Mouse (Mus musculus) forebrain, embryonic 13.5 days (tissue): ENCODE measurements at regions not wholly inside any gene's neighbourhood (a gene's known extent, or its start where the extent isn't known, plus 50 kb on each side); places are given as distances from the start of the nearest gene placed in this dataset.
A peak's percentile ranks its signal among the peaks of the same experiment; 100 is the strongest.

Experiments used
- ATAC-seq: fragments of 200-750 bp; cut with Nextera tagmentation; 2 replicates; pipeline ENCODE4 v1.8.0; 2017
- H3K27ac ChIP-seq: fragments of 300-500 bp; sonication (generic); 2 replicates; pipeline ENCODE4 v1.5.1; 2015; ENCODE audit warnings: inconsistent platforms, mild to moderate bottlenecking, moderate library complexity
- H3K27me3 ChIP-seq: fragments of 300-500 bp; sonication (generic); 2 replicates; pipeline ENCODE4 v1.6.1; 2015; ENCODE audit warnings: mild to moderate bottlenecking, inconsistent platforms
- H3K36me3 ChIP-seq: fragments of 300-500 bp; sonication (generic); 2 replicates; pipeline ENCODE4 v1.6.1; 2015; ENCODE audit warnings: mild to moderate bottlenecking, inconsistent platforms; ENCODE audit not compliant: poor library complexity, severe bottlenecking
- H3K4me1 ChIP-seq: fragments of 300-500 bp; sonication (generic); 2 replicates; pipeline ENCODE4 v1.6.1; 2015; ENCODE audit warnings: inconsistent platforms
- H3K4me2 ChIP-seq: fragments of 300-500 bp; sonication (generic); 2 replicates; pipeline ENCODE4 v1.6.1; 2015; ENCODE audit warnings: inconsistent platforms, mild to moderate bottlenecking, moderate library complexity
- H3K4me3 ChIP-seq: fragments of 300-500 bp; sonication (generic); 2 replicates; pipeline ENCODE4 v1.5.1; 2015; ENCODE audit warnings: mild to moderate bottlenecking, inconsistent platforms
- H3K9ac ChIP-seq: fragments of 300-500 bp; sonication (generic); 2 replicates; pipeline ENCODE4 v1.6.1; 2015; ENCODE audit warnings: mild to moderate bottlenecking, inconsistent platforms
- H3K9me3 ChIP-seq: fragments of 300-500 bp; sonication (generic); replicated peaks from 2 replicates; pipeline ENCODE4 v1.6.1; 2016; ENCODE audit warnings: inconsistent platforms
- WGBS: fragments of 180-500 bp; shearing (Covaris S2); methylation state at CpG from one replicate; pipeline ENCODE4 v1.1.7; 2015; 5-methylcytosine and 5-hydroxymethylcytosine counted together

- Histone ChIP-seq H3K36me3 (no peaks in the 10 kb centered on the region), H3K4me3 (no peak overlapping the region), H3K27ac (no peak overlapping the region), H3K4me2 (no peak overlapping the region), H3K9ac (no peak overlapping the region), H3K4me1 (peaks cover 10% of the 10 kb centered on the region), H3K27me3 (no peaks in the 10 kb centered on the region), H3K9me3 (no peaks in the 10 kb centered on the region)
- ATAC-seq = no peak
Measured at GRCm38 (mm10) chr16:79407385-79407784, 316.5 kb upstream of the Tmprss15 start.

DNA sequence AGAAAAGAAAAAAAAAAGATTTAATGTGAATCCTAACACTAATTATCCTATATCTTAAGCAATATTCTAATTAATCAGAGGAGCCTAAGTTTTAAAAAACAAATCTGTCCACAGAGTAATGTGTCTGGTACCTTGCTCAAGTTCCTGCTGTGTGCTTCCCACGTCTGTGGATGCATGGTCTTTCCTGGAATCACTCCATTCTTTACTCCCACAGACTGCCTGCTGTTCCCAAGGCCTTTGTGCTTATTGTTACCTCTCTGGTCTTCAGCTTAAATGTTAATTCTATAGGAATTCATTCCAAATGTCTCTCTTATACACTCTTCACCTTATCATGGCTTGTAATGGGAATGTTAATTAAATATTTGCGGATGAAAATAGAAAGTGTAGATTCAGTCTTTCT is 315.3 kb upstream of the Tmprss15 start:
- Histone ChIP-seq H3K36me3 (no peaks in the 10 kb centered on the region), H3K4me2 (no peak overlapping the region), H3K27ac (no peak overlapping the region), H3K9ac (no peak overlapping the region), H3K4me3 (no peak overlapping the region), H3K27me3 (no peaks in the 10 kb centered on the region), H3K9me3 (no peaks in the 10 kb centered on the region), H3K4me1 (peaks cover 10% of the 10 kb centered on the region)
- WGBS = 24% methylated on average over 2 of the region's 2 CpGs
- ATAC-seq = no peak

DNA sequence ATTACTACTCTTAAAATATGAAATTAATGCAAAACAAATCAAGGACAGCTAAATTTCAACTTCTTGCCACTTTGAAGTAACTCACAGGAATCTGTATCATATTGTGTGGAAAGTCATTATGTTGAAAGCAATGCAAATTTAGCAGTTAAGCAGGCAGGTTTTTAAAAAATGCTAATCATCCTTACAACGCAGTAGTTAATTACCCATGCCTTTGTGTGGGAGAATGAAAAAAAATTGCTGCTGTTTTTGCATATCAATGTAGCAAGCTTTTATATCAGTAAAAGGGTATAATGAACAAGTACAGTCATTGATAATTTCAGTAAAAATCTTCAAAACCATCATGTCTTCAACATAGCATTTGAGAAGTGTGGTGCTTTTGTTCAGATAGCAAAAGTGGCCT is 313.2 kb upstream of the Tmprss15 start:
- H3K27ac ChIP-seq = no peak overlapping the region
- no peak overlapping the region for H3K4me3 ChIP-seq
- peak; percentile 48 for ATAC-seq
- no peaks in the 10 kb centered on the region for H3K36me3 ChIP-seq
- H3K9ac ChIP-seq = no peak overlapping the region
- H3K27me3 ChIP-seq = no peaks in the 10 kb centered on the region
- WGBS = 21% methylated on average over 1 of the region's 1 CpGs
- H3K9me3 ChIP-seq = no peaks in the 10 kb centered on the region
- H3K4me1 ChIP-seq = peaks cover 10% of the 10 kb centered on the region
- no peak overlapping the region for H3K4me2 ChIP-seq

DNA sequence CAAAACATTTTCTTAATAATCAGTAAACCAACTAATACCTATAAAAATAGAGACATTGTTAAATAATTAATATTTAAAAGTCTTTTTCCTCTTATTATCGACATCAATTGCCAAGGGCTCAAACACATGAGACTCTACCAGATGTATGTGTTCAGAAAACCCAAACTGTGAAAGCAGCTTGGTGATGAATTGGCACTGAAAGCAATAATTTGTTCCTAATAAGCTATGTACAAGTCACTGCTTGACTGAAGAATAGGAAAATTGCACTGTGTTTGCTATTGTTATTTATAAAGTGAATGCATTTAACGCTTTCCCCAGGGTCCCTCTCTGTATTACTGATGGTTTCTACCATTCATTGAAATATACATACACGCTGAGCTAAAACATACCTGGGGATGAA is 309.2 kb upstream of the Tmprss15 start:
- Histone ChIP-seq H3K4me2 (no peak overlapping the region), H3K4me1 (peaks cover 10% of the 10 kb centered on the region), H3K4me3 (no peak overlapping the region), H3K27me3 (no peaks in the 10 kb centered on the region), H3K36me3 (no peaks in the 10 kb centered on the region), H3K9ac (no peak overlapping the region), H3K9me3 (no peaks in the 10 kb centered on the region), H3K27ac (no peak overlapping the region)
- 76% methylated on average over 3 of the region's 3 CpGs for WGBS
- no peak for ATAC-seq

- Histone ChIP-seq H3K4me3 (no peak overlapping the region), H3K9me3 (no peaks in the 10 kb centered on the region), H3K4me1 (peaks cover under 1% of the 10 kb centered on the region; the same call in 1 of the 2 replicates), H3K36me3 (no peaks in the 10 kb centered on the region), H3K9ac (no peak overlapping the region), H3K27me3 (no peaks in the 10 kb centered on the region), H3K4me2 (no peak overlapping the region), H3K27ac (no peak overlapping the region)
- WGBS = 90% methylated on average over 2 of the region's 2 CpGs
- ATAC-seq = no peak
Measured at GRCm38 (mm10) chr16:79398476-79398875, 307.6 kb upstream of the Tmprss15 start.

DNA sequence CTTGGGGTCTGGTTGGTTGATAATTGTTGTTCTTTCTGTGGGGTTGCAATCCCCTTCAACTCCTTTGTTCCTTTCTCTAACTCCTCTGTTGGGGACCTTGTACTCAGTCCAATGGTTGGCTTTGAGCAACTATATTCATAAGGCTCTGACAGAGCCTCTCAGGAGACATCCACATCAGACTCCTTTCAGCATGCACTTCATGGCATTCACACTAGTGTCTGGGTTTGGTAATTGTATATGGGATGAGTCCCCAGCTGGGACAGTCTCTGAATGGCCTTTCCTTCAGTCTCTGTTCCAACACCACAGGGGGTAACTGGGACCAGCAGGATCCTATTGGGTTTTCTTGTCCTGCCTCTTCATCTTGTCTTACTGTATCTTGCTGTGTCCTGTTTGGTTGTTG is 303.5 kb upstream of the Tmprss15 start:
- Histone ChIP-seq H3K4me3 (no peak overlapping the region), H3K36me3 (no peaks in the 10 kb centered on the region), H3K9me3 (no peaks in the 10 kb centered on the region), H3K4me2 (no peak overlapping the region), H3K9ac (no peak overlapping the region), H3K4me1 (no peaks in the 10 kb centered on the region), H3K27me3 (no peaks in the 10 kb centered on the region), H3K27ac (no peak overlapping the region)
- ATAC-seq = no peak; the same call in 1 of the 2 replicates

DNA sequence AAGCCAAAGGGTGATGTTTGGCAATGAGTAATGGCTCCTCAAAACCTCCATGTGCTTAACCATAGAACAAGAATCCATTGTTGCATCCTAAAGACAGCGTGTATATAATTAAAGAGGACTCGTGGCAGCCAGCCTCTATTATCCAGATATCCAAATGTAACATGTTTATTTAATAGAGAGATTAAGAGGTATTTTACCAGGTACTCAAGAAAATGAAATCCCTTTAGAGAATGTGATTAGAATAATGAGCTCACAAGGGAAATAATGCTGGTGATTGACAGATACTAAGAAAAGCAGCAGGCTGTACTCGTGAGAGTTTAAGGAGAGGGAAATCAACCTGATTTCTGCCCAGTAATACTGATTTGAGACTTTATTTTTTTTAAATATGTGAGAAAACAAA is 295.5 kb upstream of the Tmprss15 start:
- H3K4me1 ChIP-seq = no peaks in the 10 kb centered on the region
- H3K36me3 ChIP-seq = no peaks in the 10 kb centered on the region
- H3K9me3 ChIP-seq = no peaks in the 10 kb centered on the region
- no peaks in the 10 kb centered on the region for H3K27me3 ChIP-seq
- WGBS = 19% methylated on average over 3 of the region's 3 CpGs
- no peak; the same call in 1 of the 2 replicates for ATAC-seq
- no peak overlapping the region for H3K4me2 ChIP-seq
- no peak overlapping the region for H3K4me3 ChIP-seq
- no peak overlapping the region for H3K9ac ChIP-seq
- H3K27ac ChIP-seq = no peak overlapping the region

- no peak overlapping the region for H3K4me3 ChIP-seq
- no peaks in the 10 kb centered on the region for H3K9me3 ChIP-seq
- no peaks in the 10 kb centered on the region for H3K4me1 ChIP-seq
- no peaks in the 10 kb centered on the region for H3K36me3 ChIP-seq
- H3K4me2 ChIP-seq = no peak overlapping the region
- no peak for ATAC-seq
- H3K9ac ChIP-seq = no peak overlapping the region
- no peaks in the 10 kb centered on the region for H3K27me3 ChIP-seq
- no peak overlapping the region for H3K27ac ChIP-seq
Measured at GRCm38 (mm10) chr16:79350127-79350526, 259.2 kb upstream of the Tmprss15 start.

- H3K4me3 ChIP-seq = no peak overlapping the region
- no peak overlapping the region for H3K4me2 ChIP-seq
- no peaks in the 10 kb centered on the region for H3K9me3 ChIP-seq
- no peaks in the 10 kb centered on the region for H3K4me1 ChIP-seq
- 75% methylated on average over 3 of the region's 3 CpGs for WGBS
- no peaks in the 10 kb centered on the region for H3K36me3 ChIP-seq
- no peak overlapping the region for H3K9ac ChIP-seq
- H3K27ac ChIP-seq = no peak overlapping the region
- no peaks in the 10 kb centered on the region for H3K27me3 ChIP-seq
- no peak for ATAC-seq
Measured at GRCm38 (mm10) chr16:79342453-79342852, 251.6 kb upstream of the Tmprss15 start.

DNA sequence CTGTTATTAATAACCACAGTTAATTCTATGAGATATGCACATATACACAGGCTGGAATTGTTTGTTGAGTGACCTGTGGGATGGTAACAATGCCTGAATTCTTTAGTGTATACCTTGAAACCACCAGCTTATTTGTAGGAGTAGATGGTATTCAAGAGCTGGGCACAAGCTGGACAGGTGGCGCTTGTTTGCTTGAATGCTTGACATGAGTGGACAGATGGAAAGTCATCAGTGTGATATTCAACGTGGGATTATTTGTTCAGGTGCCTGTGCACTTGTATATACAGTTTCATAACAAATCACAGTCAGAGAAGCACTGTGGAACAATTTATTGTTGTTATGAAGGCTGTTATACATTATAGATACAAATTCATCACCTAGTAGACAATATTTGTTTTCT is 245.5 kb upstream of the Tmprss15 start:
- no peak for ATAC-seq
- Histone ChIP-seq H3K4me2 (no peak overlapping the region), H3K9ac (no peak overlapping the region), H3K36me3 (no peaks in the 10 kb centered on the region), H3K27ac (no peak overlapping the region), H3K4me3 (no peak overlapping the region), H3K4me1 (no peaks in the 10 kb centered on the region), H3K9me3 (no peaks in the 10 kb centered on the region), H3K27me3 (no peaks in the 10 kb centered on the region)
- WGBS = 81% methylated on average over 2 of the region's 2 CpGs

- H3K9me3 ChIP-seq = no peaks in the 10 kb centered on the region
- H3K4me1 ChIP-seq = no peaks in the 10 kb centered on the region
- H3K4me2 ChIP-seq = no peak overlapping the region
- no peaks in the 10 kb centered on the region for H3K36me3 ChIP-seq
- H3K27me3 ChIP-seq = no peaks in the 10 kb centered on the region
- no peak overlapping the region for H3K4me3 ChIP-seq
- H3K27ac ChIP-seq = no peak overlapping the region
- H3K9ac ChIP-seq = no peak overlapping the region
- ATAC-seq = no peak
Measured at GRCm38 (mm10) chr16:79336016-79336415, 245.1 kb upstream of the Tmprss15 start.

GRCm38 (mm10) chr16:79313301-79313700 is 222.4 kb upstream of the Tmprss15 start:
- Histone ChIP-seq H3K36me3 (no peaks in the 10 kb centered on the region), H3K9me3 (no peaks in the 10 kb centered on the region), H3K9ac (no peak overlapping the region), H3K4me3 (no peak overlapping the region), H3K27ac (no peak overlapping the region), H3K4me2 (no peak overlapping the region), H3K4me1 (no peaks in the 10 kb centered on the region), H3K27me3 (no peaks in the 10 kb centered on the region)
- peak; percentile 41; the same call in 1 of the 2 replicates for ATAC-seq
- WGBS = 79% methylated on average over 3 of the region's 3 CpGs

DNA sequence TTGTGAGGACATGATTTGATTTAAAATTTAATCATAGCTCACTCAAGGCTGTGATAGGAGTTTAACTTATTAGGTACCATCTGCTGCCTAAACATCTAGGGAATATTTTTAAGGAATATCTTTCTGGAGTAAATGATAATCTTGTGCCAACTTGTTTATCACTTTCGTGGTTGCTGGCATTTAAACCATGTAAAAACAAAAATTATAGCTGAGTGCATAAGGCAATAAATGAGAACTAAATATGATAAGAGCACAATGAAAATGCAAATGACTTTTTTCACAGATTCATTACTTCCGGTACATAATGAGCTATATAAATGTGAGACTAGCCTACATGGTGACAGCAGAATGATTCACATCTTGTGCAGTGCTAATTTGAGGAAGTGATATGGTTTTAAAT is 221.8 kb upstream of the Tmprss15 start:
- H3K4me2 ChIP-seq = no peak overlapping the region
- H3K9ac ChIP-seq = no peak overlapping the region
- H3K27me3 ChIP-seq = no peaks in the 10 kb centered on the region
- no peaks in the 10 kb centered on the region for H3K9me3 ChIP-seq
- no peaks in the 10 kb centered on the region for H3K36me3 ChIP-seq
- peak; percentile 70; the same call in 1 of the 2 replicates for ATAC-seq
- WGBS = 63% methylated on average over 2 of the region's 2 CpGs
- H3K27ac ChIP-seq = no peak overlapping the region
- no peak overlapping the region for H3K4me3 ChIP-seq
- H3K4me1 ChIP-seq = no peaks in the 10 kb centered on the region
